Comparison of ENCODE assay signal across 9 mouse cellular contexts in the genomic region with DNA sequence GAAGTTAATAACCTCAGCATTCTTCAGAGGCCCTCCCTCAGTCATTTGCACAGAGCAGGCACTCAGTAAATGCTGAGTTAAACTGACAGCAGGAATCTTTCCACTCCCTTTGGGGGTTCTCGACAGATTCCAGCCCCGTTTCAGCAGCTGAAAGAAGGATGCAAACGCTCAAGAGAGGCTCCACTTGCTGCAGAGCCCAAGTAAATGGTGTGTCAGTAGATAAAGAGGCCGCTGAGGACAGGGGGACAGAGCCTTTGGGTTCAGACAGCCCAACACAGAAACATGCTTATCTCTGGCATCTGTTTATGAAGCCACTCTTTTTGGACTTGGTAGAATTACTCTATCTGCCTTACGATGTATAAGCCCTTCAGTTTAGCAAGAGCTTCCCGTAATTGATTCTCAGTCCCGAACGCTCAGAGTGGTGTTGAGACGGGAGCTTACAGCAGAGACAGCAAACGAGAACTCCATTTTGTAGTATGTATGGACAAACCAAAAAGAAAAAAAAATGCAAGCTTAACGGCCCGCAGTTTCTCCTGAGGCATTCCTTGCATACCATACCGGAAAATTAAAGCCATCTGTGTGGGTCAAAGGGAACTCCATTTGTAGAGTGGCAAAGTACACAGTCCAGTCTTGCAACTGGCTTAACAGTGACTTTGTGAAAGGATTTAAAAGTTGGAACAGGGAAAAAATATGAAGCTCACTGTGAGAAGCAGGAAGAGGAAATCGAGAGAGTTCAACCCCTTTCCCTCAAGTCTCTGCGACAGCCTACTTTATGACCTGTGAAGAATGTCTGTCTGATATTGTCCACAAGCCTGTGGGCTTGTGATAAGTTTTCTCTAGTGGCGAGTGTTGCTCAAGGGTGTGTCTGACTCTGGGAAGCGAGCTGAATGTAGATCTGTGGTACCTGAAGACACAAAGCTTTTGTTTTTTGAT. TPM values are rescaled to one million over a fixed set of nuclear protein-coding genes. Genes with fewer than 3 reads are reported as not detected.
DNase-seq lines count a peak whose midpoint lies in the region; ATAC-seq lines count a peak whose summit lies in the region.
"Had no signal": no experiment of that assay in that cellular context is flagged by ENCODE, and none has a peak within 500 bp of the region (broad histone marks: within the 10 kb centered on the region; RNA-seq: fewer than 3 reads in every experiment).

No protein-coding gene starts in this region.

- H3K4me3 ChIP-seq in liver, embryonic 12.5 days, result no peak overlapping the region
- H3K4me3 ChIP-seq: forebrain, embryonic 13.5 days had no signal

- no peak overlapping the region for H3K9ac ChIP-seq in liver, embryonic 12.5 days
- H3K9ac ChIP-seq: forebrain, embryonic 13.5 days had no signal

- peak overlapping the region; percentile 38 for H3K4me2 ChIP-seq in liver, embryonic 12.5 days
- H3K4me2 ChIP-seq: forebrain, embryonic 13.5 days had no signal

- no peaks in the 10 kb centered on the region for H3K9me3 ChIP-seq in liver, embryonic 12.5 days (replicated peaks)
- H3K9me3 ChIP-seq: forebrain, embryonic 13.5 days had no signal

- 34% methylated on average over 17 of the region's 17 CpGs for WGBS in liver, embryonic 12.5 days (ENCODE audit: insufficient replicate concordance)

- H3K27ac ChIP-seq in liver, embryonic 12.5 days, result peak overlapping the region; percentile 73
- H3K27ac ChIP-seq: forebrain, embryonic 13.5 days had no signal

- H3K27me3 ChIP-seq in liver, embryonic 12.5 days (replicated peaks), result no peaks in the 10 kb centered on the region
- H3K27me3 ChIP-seq: forebrain, embryonic 13.5 days had no signal

- peak; percentile 50 for DNase-seq in 3134 (ENCODE audit: extremely low read depth, insufficient read length, low spot score)
- peak; percentile 86 for DNase-seq in embryo, embryonic 10.5 days (ENCODE audit: low spot score)
- peak; percentile 42 for DNase-seq in heart, postnatal 4 days
- DNase-seq in spleen, adult 12 weeks (ENCODE audit: low spot score), result no peak
- DNase-seq in cerebellum, postnatal 36 days, result no peak
- DNase-seq in layer of hippocampus, postnatal 10 days (ENCODE audit: low spot score in 2 of 2), result no peak
- DNase-seq in testis, postnatal 14 days (ENCODE audit: low spot score), result no peak

- peaks cover 14% of the 10 kb centered on the region for H3K36me3 ChIP-seq in liver, embryonic 12.5 days

- peak; percentile 77 for ATAC-seq in liver, embryonic 12.5 days
- ATAC-seq: forebrain, embryonic 13.5 days had no signal

- H3K4me1 ChIP-seq in liver, embryonic 12.5 days, result peaks cover 46% of the 10 kb centered on the region
- H3K4me1 ChIP-seq: forebrain, embryonic 13.5 days had no signal

RNA-seq across cellular contexts. Expression of a gene that starts 55.2 kb away (rescaled TPM):
- total RNA-seq in heart, postnatal 4 days (2021), result 10 to 100 TPM; 76.1 to 79.8 TPM
- 43.1 and 45.1 TPM in 2 replicates for polyA plus RNA-seq in liver, embryonic 12.5 days (2016; fragmentation: Nextera tagmentation; extraction: Ambion mirVana)
- total RNA-seq in layer of hippocampus, postnatal 10 days (2021), result 1 to 10 TPM; 1.3 TPM

Comparison
In these comparisons a context has a peak if more than half of its experiments do, and no peak if none do; other contexts are left out.
1. DNase-seq: peak in 3134 (single experiment), embryo, embryonic 10.5 days (single experiment) and heart, postnatal 4 days (single experiment); none in spleen, adult 12 weeks (single experiment), cerebellum, postnatal 36 days (0 of 2), layer of hippocampus, postnatal 10 days (0 of 2) and testis, postnatal 14 days (single experiment).
2. RNA of a gene that starts 55.2 kb away (total RNA-seq): 76.1 to 79.8 TPM in heart, postnatal 4 days; 1.3 TPM in layer of hippocampus, postnatal 10 days; every median in the first group is over 10 times any median in the second.